8 mouse cellular contexts compared by ENCODE assay signal in the genomic region with DNA sequence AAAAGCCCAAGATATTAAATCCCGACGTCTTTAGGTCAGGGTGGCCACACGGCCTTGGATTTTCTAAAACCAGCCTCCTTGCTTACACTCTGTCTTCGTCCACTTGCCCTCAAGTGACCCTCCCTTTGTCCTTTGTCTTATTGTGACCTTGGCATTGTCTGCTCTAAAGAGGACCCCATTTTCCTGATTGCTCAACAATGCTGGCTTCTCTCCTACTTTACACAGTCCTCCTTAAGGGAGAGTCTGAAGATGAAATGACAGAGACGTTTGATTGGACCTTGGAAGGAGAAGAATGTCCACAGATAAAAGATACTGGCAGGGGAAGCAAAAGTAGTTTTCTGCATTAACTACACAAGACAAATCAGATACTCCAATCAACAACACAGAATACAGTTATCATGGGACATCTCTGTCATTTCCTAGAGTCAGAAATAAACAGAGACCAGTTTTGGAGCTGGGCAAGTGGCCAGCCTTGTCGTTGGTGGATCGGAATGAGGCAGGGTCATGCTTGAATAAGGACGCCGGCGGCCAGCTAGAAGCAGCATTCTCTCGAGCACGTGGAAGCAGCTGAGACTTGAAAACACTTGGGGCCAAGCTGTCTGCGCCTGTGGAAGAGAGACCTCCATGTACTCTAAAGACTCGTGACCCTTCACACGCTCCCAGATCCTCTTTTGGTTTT.
DNase-seq lines count a peak whose midpoint lies in the region; ATAC-seq lines count a peak whose summit lies in the region.

No protein-coding gene starts in this region.

- 71% methylated on average over 15 of the region's 15 CpGs for WGBS in heart, embryonic 10.5 days

- H3K27me3 ChIP-seq in heart, embryonic 10.5 days (ENCODE audit: insufficient read depth, poor library complexity, severe bottlenecking), result no peaks in the 10 kb centered on the region

- no peaks in the 10 kb centered on the region for H3K9me3 ChIP-seq in heart, embryonic 10.5 days

- H3K27ac ChIP-seq in heart, embryonic 10.5 days, result no peak overlapping the region

- no peak overlapping the region for H3K4me3 ChIP-seq in heart, embryonic 10.5 days

- no peak for ATAC-seq in cerebellum, adult (ENCODE audit: insufficient number of reproducible peaks, low FRiP score, low TSS enrichment)

- no peaks in the 10 kb centered on the region for H3K36me3 ChIP-seq in heart, embryonic 10.5 days

- peak; percentile 99 for DNase-seq in heart, adult 11 months
- no peak for DNase-seq in heart, embryonic 10.5 days (ENCODE audit: low spot score)
- DNase-seq in brain, adult 2 months (ENCODE audit: low read depth, low spot score), result peak; percentile 31
- peak; percentile 85 to 86 for DNase-seq in heart, postnatal 36 days
- peak; percentile 96 for DNase-seq in lung, postnatal 10 days
- DNase-seq in frontal cortex, adult 2 months (ENCODE audit: extremely low spot score in 1 of 2, low spot score in 1 of 2), result no peak
- DNase-seq in frontal cortex, postnatal 14 days (ENCODE audit: low spot score in 2 of 2), result no peak

- intact Hi-C loops in heart, postnatal 36 days (cut with DNase I), result loop anchor here (1.0 to 2.0 kb wide), 2 partner anchors 18 to 30 kb away; no protein-coding TSS in a partner anchor

- H3K4me1 ChIP-seq in heart, embryonic 10.5 days, result peaks cover 23% of the 10 kb centered on the region; the same call in 1 of the 2 replicates

Comparison
In these comparisons a context has a peak if more than half of its experiments do, and no peak if none do; other contexts are left out.
1. DNase-seq: peak in heart, adult 11 months (single experiment), brain, adult 2 months (single experiment), heart, postnatal 36 days (2 of 2) and lung, postnatal 10 days (single experiment); none in heart, embryonic 10.5 days (single experiment), frontal cortex, adult 2 months (0 of 2) and frontal cortex, postnatal 14 days (0 of 2).